Comparison of ENCODE assay signal across 25 mouse cellular contexts in genomic region chr8:12066454-12066853, GRCm38 (mm10).
"Had no signal": no experiment of that assay in that cellular context is flagged by ENCODE, and none has a peak within 500 bp of the region (broad histone marks: within the 10 kb centered on the region; RNA-seq: fewer than 3 reads in every experiment).

No protein-coding gene starts in this region.

- H3K27me3 ChIP-seq: heart, embryonic 12.5 days; intestine, embryonic 15.5 days had no signal

- H3K4me1 ChIP-seq: hindbrain, embryonic 12.5 days; intestine, embryonic 15.5 days; limb, embryonic 12.5 days had no signal

- H3K4me2 ChIP-seq: heart, embryonic 12.5 days; hindbrain, embryonic 12.5 days; hindbrain, embryonic 14.5 days; intestine, embryonic 15.5 days; limb, embryonic 12.5 days; liver, embryonic 11.5 days had no signal

- H3K4me3 ChIP-seq: heart, embryonic 10.5 days; heart, embryonic 12.5 days; hindbrain, embryonic 10.5 days; hindbrain, embryonic 12.5 days; intestine, embryonic 15.5 days; layer of hippocampus, adult 2 months; left cerebral cortex, adult 2 months; limb, embryonic 10.5 days; limb, embryonic 12.5 days had no signal

- H3K36me3 ChIP-seq: heart, embryonic 10.5 days; heart, embryonic 12.5 days; hindbrain, embryonic 10.5 days; hindbrain, embryonic 12.5 days; intestine, embryonic 15.5 days; limb, embryonic 10.5 days; limb, embryonic 12.5 days had no signal

- DNase-seq: gastrocnemius, postnatal 14 days; gastrocnemius, postnatal 36 days; heart, adult 18-20 months; heart, postnatal 10 days; heart, postnatal 4 days; kidney, adult 18-20 months; kidney, adult 8-10 months; kidney, postnatal 10 days; kidney, postnatal 25 days; kidney, postnatal 4 days had no signal

- ATAC-seq: hindbrain, embryonic 16.5 days; inflammation-experienced regulatory T-cells, adult 6 months; intestine, embryonic 15.5 days; intestine, postnatal 0 days had no signal

- H3K9ac ChIP-seq: heart, embryonic 12.5 days; hindbrain, embryonic 12.5 days; hindbrain, embryonic 14.5 days; intestine, embryonic 15.5 days; limb, embryonic 12.5 days; liver, embryonic 14.5 days had no signal

- H3K27ac ChIP-seq: heart, embryonic 10.5 days; hindbrain, embryonic 10.5 days; hindbrain, embryonic 12.5 days; hindbrain, embryonic 14.5 days; intestine, embryonic 15.5 days; layer of hippocampus, adult 2 months; left cerebral cortex, adult 2 months; limb, embryonic 10.5 days; limb, embryonic 12.5 days; liver, embryonic 14.5 days had no signal

- H3K9me3 ChIP-seq: heart, embryonic 10.5 days; heart, embryonic 12.5 days; hindbrain, embryonic 10.5 days; hindbrain, embryonic 12.5 days; intestine, embryonic 15.5 days; limb, embryonic 10.5 days; limb, embryonic 12.5 days had no signal
